Mouse (Mus musculus): ENCODE results near the gene Gimap1. TPM values are rescaled to one million over a fixed set of nuclear protein-coding genes. Genes with fewer than 3 reads are reported as not detected.

Gene Gimap1
- total RNA-seq, 2 experiments from 2014 or later, result 0.43 to 0.93 TPM

- no peak for ATAC-seq (replicated peaks; ENCODE audit: poor library complexity, severe bottlenecking)
Measured at GRCm38 (mm10) chr6:48787867-48788266, 49.0 kb downstream of the Gimap1 start.

Other genes with a start within 250 kb of the Gimap1 start
- not detected in 2 replicates for gene Atp6v0e2, start 201.4 kb upstream of the Gimap1 start, total RNA-seq (2014; fragmentation: Nextera tagmentation)
- not detected in 2 replicates for gene Atp6v0e2, start 201.4 kb upstream of the Gimap1 start, total RNA-seq (2017)
- 11.3 and 12.5 TPM in 2 replicates for gene Lrrc61, start 184.3 kb upstream of the Gimap1 start, total RNA-seq (2014; fragmentation: Nextera tagmentation)
- gene Lrrc61, start 184.3 kb upstream of the Gimap1 start, total RNA-seq (2017), result 5.4 and 7.3 TPM in 2 replicates
- gene Rarres2, start 166.3 kb upstream of the Gimap1 start, total RNA-seq (2014; fragmentation: Nextera tagmentation), result not detected in 2 replicates
- gene Rarres2, start 166.3 kb upstream of the Gimap1 start, total RNA-seq (2017), result not detected in 2 replicates
- gene Gm45021, start 149.4 kb upstream of the Gimap1 start, total RNA-seq (2014; fragmentation: Nextera tagmentation), result not detected in 2 replicates
- gene Gm45021, start 149.4 kb upstream of the Gimap1 start, total RNA-seq (2017), result not detected in 2 replicates
- 15.2 and 18.8 TPM in 2 replicates for gene Repin1, start 145.2 kb upstream of the Gimap1 start, total RNA-seq (2014; fragmentation: Nextera tagmentation)
- gene Repin1, start 145.2 kb upstream of the Gimap1 start, total RNA-seq (2017), result 10.6 and 12.0 TPM in 2 replicates
- not detected in 2 replicates for gene Gm44965, start 145.1 kb upstream of the Gimap1 start, total RNA-seq (2014; fragmentation: Nextera tagmentation)
- gene Gm44965, start 145.1 kb upstream of the Gimap1 start, total RNA-seq (2017), result not detected in 2 replicates
- gene Zfp775, start 137.0 kb upstream of the Gimap1 start, total RNA-seq (2014; fragmentation: Nextera tagmentation), result 2.2 TPM in 1 of 2 replicates, not detected in the other
- 0.99 and 1.7 TPM in 2 replicates for gene Zfp775, start 137.0 kb upstream of the Gimap1 start, total RNA-seq (2017)
- gene AI854703, start 112.3 kb upstream of the Gimap1 start, total RNA-seq (2014; fragmentation: Nextera tagmentation), result 1.3 TPM in 1 of 2 replicates, not detected in the other
- 0.05 and 0.13 TPM in 2 replicates for gene AI854703, start 112.3 kb upstream of the Gimap1 start, total RNA-seq (2017)
- gene Gimap8, start 91.8 kb upstream of the Gimap1 start, total RNA-seq (2014; fragmentation: Nextera tagmentation), result not detected in 2 replicates
- 0.34 and 0.72 TPM in 2 replicates for gene Gimap8, start 91.8 kb upstream of the Gimap1 start, total RNA-seq (2017)
- gene Gimap9, start 62.9 kb upstream of the Gimap1 start, total RNA-seq (2014; fragmentation: Nextera tagmentation), result 8.3 and 10.3 TPM in 2 replicates
- gene Gimap9, start 62.9 kb upstream of the Gimap1 start, total RNA-seq (2017), result 9.4 and 16.1 TPM in 2 replicates
- gene Gimap4, start 54.5 kb upstream of the Gimap1 start, total RNA-seq (2014; fragmentation: Nextera tagmentation), result not detected in 2 replicates
- 0.60 and 1.3 TPM in 2 replicates for gene Gimap4, start 54.5 kb upstream of the Gimap1 start, total RNA-seq (2017)
- gene Gimap6, start 30.8 kb upstream of the Gimap1 start, total RNA-seq (2014; fragmentation: Nextera tagmentation), result 0.58 and 1.4 TPM in 2 replicates
- 4.1 and 6.3 TPM in 2 replicates for gene Gimap6, start 30.8 kb upstream of the Gimap1 start, total RNA-seq (2017)
- gene Gm28053, start 20.4 kb upstream of the Gimap1 start, total RNA-seq (2014; fragmentation: Nextera tagmentation), result 11.1 TPM in 1 of 2 replicates, not detected in the other
- 3.1 TPM in 1 of 2 replicates, not detected in the other for gene Gm28053, start 20.4 kb upstream of the Gimap1 start, total RNA-seq (2017)
- gene Gimap7, start 20.4 kb upstream of the Gimap1 start, total RNA-seq (2014; fragmentation: Nextera tagmentation), result not detected in 2 replicates
- gene Gimap7, start 20.4 kb upstream of the Gimap1 start, total RNA-seq (2017), result not detected in 2 replicates
- gene Gimap5, start 7.1 kb downstream of the Gimap1 start, total RNA-seq (2014; fragmentation: Nextera tagmentation), result 0.75 TPM in 1 of 2 replicates, not detected in the other
- 0.09 TPM in 1 of 2 replicates, not detected in the other for gene Gimap5, start 7.1 kb downstream of the Gimap1 start, total RNA-seq (2017)
- gene Gimap3, start 31.8 kb downstream of the Gimap1 start, total RNA-seq (2014; fragmentation: Nextera tagmentation), result not detected in 2 replicates
- 0.34 TPM in 1 of 2 replicates, not detected in the other for gene Gimap3, start 31.8 kb downstream of the Gimap1 start, total RNA-seq (2017)
- 36.2 and 69.4 TPM in 2 replicates for gene Tmem176a, start 101.9 kb downstream of the Gimap1 start, total RNA-seq (2014; fragmentation: Nextera tagmentation)
- gene Tmem176a, start 101.9 kb downstream of the Gimap1 start, total RNA-seq (2017), result 18.9 and 45.3 TPM in 2 replicates
- gene Tmem176b, start 102.4 kb downstream of the Gimap1 start, total RNA-seq (2014; fragmentation: Nextera tagmentation), result 127 TPM in 2 replicates
- 88.4 and 105 TPM in 2 replicates for gene Tmem176b, start 102.4 kb downstream of the Gimap1 start, total RNA-seq (2017)
- gene Aoc1, start 133.8 kb downstream of the Gimap1 start, total RNA-seq (2014; fragmentation: Nextera tagmentation), result 0.41 and 1.8 TPM in 2 replicates
- gene Aoc1, start 133.8 kb downstream of the Gimap1 start, total RNA-seq (2017), result 0.69 TPM in 1 of 2 replicates, not detected in the other
- not detected in 2 replicates for gene 1600015I10Rik, start 190.8 kb downstream of the Gimap1 start, total RNA-seq (2014; fragmentation: Nextera tagmentation)
- not detected in 2 replicates for gene 1600015I10Rik, start 190.8 kb downstream of the Gimap1 start, total RNA-seq (2017)
- gene Doxl2, start 235.9 kb downstream of the Gimap1 start, total RNA-seq (2014; fragmentation: Nextera tagmentation), result not detected in 2 replicates
- gene Doxl2, start 235.9 kb downstream of the Gimap1 start, total RNA-seq (2017), result not detected in 2 replicates
- not detected in 2 replicates for gene Svs1, start 247.8 kb downstream of the Gimap1 start, total RNA-seq (2014; fragmentation: Nextera tagmentation)
- gene Svs1, start 247.8 kb downstream of the Gimap1 start, total RNA-seq (2017), result not detected in 2 replicates